Mouse (Mus musculus) thymus, postnatal 14 days (tissue): ENCODE measurements around the gene Dhx37.
"Not testable (repeated sequence)": the region's sequence is repeated elsewhere in the genome, so short reads cannot be mapped to it uniquely, and the experiment has no call there.

Experiments
- DNase-seq: peaks from one replicate; pipeline ENCODE4 v3.0.0; 2021

The Dhx37 gene

DNA sequence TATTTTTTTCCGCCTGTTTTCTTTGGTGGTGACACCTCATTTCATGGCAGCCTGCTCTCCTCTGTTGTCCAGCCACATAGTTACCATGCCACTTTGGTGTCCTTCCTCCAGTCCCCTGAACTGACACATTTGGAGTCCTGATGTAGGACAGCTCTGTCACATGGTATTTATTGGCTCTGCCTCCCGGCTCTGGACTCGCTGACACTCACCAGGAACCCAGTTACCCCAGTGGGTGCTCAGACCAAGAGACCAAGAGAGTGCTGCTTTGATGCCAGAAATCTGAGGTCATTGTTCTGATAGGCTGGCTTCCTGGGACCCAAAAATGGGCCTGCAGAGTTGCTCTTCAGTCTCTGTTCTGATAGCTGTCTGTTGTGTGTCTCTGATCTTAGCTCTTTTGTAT is 14.1 kb upstream of the Dhx37 start:
- DNase-seq: no peak

GRCm38 (mm10) chr5:125446344-125446743 is 12.4 kb upstream of the Dhx37 start:
- DNase-seq: no peak

DNA sequence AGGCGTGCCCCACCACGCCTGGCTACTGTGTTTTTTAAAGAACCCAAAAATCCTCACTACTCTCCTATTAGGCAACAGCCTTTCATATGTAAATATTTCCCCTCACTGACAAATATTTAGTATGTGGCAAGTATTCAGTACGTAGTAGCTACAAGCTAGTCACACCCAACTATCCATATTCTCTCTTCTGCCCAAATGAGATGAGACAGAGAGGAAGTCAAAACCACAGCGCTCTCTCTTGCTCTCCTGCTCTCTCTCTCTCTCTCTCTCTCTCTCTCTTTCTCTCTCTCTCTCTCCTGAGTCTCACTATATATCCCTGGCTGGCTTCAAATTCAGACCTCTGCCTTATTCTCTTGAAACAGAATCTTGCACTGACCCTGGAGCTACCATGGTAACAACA is 10.6 kb upstream of the Dhx37 start:
- peak; percentile 22 for DNase-seq

GRCm38 (mm10) chr5:125443915-125444314 is 10.0 kb upstream of the Dhx37 start:
- no peak for DNase-seq

- no peak for DNase-seq
These were observed 9.4 kb upstream of the Dhx37 start for GRCm38 (mm10) chr5:125443335-125443734.

DNA sequence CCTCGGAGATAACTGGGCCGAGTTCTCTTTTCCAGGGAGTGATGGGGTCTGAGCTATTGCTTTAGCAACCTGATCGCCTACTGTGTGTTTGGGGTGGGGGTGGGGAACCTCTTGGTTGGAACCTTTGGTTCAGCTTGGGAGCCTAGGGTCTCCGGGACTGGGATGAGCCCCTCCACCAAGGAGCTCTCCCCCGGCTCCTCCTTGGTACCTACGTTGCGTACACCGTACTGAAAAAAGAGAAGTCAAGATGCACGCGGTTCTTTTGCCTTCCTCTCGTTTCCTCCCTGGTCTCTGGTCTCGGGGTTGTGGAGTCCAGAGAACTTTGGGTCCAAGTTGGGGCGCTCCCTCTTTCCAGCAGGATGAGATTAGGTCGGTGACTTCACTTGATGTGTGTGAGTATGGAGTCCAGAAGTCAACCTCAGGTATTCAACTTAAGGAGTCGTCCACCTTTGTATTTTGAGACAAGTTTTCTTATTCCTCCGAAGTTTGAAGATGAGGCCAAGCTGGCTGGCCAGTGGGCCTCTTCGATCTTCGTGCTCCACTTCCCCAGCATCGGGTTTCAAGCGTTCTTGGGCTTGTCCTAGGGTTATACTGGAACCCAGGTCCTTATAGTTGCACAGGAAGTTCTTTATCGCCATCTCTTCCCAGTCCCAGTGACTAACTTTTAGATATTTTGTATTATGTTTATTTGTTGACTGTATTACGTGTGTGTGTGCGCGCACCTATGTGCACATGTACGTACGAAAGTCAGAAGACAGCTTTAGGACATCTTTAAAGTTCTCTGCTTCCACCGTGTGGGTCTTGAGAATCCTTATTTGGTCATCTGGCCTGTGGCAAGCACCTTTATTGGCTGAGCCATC is 8.4 kb upstream of the Dhx37 start:
- peak; percentile 33 for DNase-seq

- DNase-seq: peak; percentile 74
These were observed 7.6 kb upstream of the Dhx37 start, which contains the start of gene Bri3bp for GRCm38 (mm10) chr5:125441234-125442114. Bri3bp (plus strand) TSS chr5:125441568.

DNA sequence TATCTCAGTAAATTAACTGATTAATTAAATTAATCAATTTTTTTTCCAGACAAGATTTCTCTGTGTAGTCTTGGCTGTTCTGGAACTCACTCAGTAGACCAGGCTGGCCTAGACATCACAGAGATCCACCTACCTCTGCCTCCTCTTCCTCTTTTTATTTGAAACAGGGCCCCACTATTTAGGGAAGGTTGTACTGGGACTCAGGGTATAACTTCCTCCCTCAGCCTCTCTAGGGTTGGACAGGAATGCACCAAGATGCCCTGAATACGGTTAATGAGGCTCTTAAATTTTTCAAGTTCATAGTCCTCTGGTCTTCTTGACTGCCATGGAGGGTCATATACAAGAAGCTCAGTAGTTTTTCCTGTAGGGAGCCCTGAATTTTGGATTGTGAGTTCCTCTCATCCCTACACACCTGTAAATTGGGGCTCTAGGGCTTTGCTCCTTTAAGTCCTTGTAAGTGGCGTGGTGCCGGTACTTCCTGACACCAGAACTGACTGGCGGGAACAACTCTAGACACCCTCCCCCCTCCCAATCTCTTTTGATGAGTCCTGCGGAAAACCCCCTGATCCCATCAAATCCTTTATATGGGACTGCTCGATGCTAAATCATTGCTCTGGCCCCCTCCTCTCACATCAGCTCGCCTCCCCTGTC is 6.8 kb upstream of the Dhx37 start:
- DNase-seq: no peak

DNA sequence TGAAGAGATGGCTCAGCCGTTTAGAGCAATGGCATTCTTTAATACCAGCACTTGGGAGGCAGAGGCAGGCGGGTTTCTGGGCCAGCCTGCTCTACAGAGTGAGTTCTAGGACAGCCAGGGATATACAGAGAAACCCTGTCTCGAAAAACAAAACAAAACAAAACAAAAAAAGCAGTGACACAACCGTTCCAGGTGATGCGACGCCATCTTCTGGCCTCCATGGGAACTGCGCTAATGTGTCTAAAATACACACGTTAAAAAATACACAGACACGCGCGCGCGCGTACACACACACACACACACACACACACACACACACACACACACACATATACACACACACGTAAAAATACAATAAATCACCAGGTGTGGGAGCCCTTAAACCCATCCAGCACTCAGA is 426 bp upstream of the Dhx37 start:
- peak; percentile 27 for DNase-seq

DNA sequence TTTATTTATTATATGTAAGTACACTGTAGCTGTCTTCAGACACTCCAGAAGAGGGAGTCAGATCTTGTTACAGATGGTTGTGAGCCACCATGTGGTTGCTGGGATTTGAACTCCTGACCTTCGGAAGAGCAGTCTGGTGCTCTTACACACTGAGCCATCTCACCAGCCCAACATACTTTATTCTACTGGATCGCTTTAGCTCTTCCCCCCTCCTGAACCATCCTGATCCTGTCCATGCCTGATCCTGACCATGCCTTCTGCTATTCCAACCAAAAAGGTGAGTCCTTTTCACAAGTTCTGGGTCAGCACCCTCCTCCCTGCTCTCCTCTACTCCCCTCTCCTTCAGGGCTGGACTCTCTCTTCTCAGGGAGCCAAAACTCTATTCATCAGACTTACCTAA is 1.6 kb downstream of the Dhx37 start:
- not testable (repeated sequence) for DNase-seq

GRCm38 (mm10) chr5:125426343-125426742 is 7.6 kb downstream of the Dhx37 start:
- no peak for DNase-seq

GRCm38 (mm10) chr5:125425698-125426276 is 8.1 kb downstream of the Dhx37 start:
- DNase-seq: no peak

DNA sequence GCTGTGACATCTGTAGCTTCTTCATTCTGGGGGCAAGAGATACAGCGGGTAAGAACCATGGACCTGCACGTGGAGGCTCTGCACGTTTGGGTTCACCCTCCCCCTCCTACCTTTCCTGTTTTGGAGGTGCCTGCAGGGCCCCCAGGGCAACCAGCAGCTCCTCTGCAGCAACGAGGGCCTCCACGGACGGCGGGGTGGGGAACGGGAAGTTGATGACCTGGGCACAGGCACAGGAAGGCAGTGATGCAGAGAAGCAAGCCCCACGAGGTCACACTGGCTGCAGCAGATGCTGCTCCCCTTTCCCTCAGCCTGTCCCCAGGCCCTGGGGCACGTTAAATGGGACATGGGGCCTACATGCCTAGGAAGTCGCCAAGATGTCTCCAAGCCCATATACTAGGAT is 14.8 kb downstream of the Dhx37 start:
- DNase-seq: no peak

DNA sequence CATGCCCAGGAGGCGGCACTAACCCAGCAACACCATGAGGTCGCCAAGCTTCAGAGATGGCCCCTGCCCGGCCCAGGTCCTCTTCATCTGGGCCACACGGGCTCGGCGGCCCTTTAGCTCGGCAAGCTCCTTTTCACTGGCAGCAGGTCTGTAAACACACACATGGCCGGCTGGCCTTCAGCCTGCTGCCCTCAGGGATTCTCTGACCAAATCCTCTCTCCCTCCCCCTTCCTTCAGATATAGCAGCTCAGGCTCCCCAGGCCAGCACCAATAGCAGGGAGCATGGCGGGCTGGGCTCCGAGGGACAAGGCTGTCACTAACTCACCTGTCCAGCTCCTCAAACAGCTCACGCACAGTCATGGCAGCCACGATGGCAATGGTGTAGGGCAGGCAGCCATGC is 15.3 kb downstream of the Dhx37 start:
- no peak for DNase-seq

- no peak for DNase-seq
These were observed 17.7 kb downstream of the Dhx37 start for GRCm38 (mm10) chr5:125416183-125416582.

- no peak for DNase-seq
These were observed 20.2 kb downstream of the Dhx37 start for GRCm38 (mm10) chr5:125413763-125414162.

DNA sequence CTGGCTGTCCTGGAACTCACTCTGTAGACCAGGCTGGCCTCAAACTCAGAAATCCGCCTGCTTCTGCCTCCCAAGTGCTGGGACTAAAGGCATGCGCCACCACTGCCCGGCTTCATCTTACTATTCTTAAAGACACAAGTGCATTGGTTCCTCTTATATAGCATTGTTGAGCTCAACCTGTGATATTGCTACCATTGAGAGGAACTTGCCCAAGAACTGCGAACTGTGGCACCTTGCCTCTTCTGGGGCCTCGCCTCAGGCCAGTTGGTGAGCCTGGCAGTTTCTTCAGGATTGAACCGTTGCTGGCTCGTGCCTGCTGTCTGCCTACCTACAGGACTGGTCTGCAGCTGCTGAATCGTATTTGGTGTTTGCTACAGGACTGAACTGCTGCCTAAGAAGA is 21.4 kb downstream of the Dhx37 start:
- not testable (repeated sequence) for DNase-seq

DNA sequence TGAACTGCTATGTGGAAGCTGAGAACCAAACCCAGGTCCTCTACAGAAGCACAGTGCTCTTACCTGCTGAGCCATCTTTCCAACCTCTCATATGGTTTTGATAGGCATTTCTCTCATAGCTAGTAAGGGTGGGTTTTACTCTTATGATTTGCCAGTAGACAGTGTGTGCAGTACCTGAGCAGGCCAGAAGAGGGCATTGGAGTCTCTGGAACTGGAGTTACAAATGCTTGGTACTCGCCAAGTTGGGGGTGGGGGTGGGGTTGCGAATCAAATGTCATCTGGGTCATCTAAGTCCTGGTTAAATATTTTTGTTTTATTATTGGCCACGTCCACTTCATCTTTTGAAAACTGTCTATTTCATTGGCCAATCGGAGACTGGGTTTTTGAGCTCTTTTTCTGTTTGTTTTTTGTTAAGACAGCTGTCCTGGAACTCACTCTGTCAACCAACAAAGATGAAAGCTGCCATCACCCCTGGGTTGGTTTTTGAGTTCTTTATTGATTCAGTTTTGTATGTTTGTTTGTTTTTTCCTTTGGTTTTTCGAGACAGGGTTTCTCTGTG is 21.9 kb downstream of the Dhx37 start:
- DNase-seq: peak; percentile 88

GRCm38 (mm10) chr5:125409348-125410090 is 24.4 kb downstream of the Dhx37 start:
- peak; percentile 31 for DNase-seq

- DNase-seq: peak; percentile 89
These were observed 25.1 kb downstream of the Dhx37 start for GRCm38 (mm10) chr5:125408842-125409241.

DNA sequence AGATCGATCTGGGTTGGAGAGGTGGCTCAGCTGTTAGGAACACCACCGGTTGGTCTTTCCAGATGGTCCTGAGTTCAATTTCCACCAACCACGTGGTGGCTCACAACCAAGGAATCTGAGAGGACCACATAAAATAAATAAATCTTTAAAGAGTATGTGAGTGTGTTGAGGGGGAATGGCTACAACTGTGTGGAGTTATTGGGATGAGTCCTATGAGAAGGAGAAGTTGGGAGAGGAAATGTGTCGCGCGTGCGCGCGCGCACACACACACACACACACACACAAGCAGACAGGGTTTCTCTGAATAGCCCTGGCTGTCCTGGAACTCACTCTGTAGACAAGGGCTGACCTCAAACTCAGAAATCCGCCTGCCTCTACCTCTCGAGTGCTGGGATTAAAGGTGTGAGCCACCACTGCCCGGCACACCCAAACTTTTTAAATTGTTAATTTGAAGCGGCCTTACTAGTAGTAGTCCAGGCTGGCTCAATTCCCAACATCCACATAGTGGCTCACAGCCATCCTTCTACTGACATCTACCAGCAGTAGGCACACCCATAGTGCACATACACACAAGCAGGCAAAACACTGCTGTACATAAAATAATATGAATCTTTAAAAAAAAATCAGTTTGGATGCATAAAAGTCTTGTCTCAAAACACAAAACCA is 25.9 kb downstream of the Dhx37 start:
- DNase-seq: no peak
